Mouse (Mus musculus): ENCODE data around the gene Hist1h4i. TPM values are rescaled to one million over a fixed set of nuclear protein-coding genes. Genes with fewer than 3 reads are reported as not detected.
"Not testable (repeated sequence)": the region's sequence is repeated elsewhere in the genome, so short reads cannot be mapped to it uniquely, and the experiment has no call there.

Hist1h4i gene
- polyA plus RNA-seq (2016; fragmentation: Nextera tagmentation; extraction: Ambion mirVana), result 53.1 and 58.6 TPM in 2 replicates

GRCm38 (mm10) chr13:22041142-22041536 is at the start of gene Hist1h4i:
TSS of gene Hist1h4i (minus strand) at chr13:22041362.
- WGBS, result under 1% methylated on average over 26 of the region's 27 CpGs

GRCm38 (mm10) chr13:22084140-22084539 is 43.0 kb upstream of the Hist1h4i start, which contains the start of gene Vmn1r188:
TSS of gene Vmn1r188 (plus strand) at chr13:22084440.
- WGBS, result 93% methylated on average over 1 of the region's 1 CpGs
- DNase-seq (ENCODE audit: extremely low spot score, low spot score), result not testable (repeated sequence)

More at GRCm38 (mm10) chr13:22041142-22041536, at the start of gene Hist1h4i:
- not testable (repeated sequence) for H3K36me3 ChIP-seq (replicated peaks); H3K9me3 ChIP-seq; H3K27me3 ChIP-seq (ENCODE audit: poor library complexity, severe bottlenecking)
- Histone ChIP-seq H3K27ac (peak within 1 kb of the TSS; percentile 96), H3K4me3 (peak within 1 kb of the TSS; percentile 60), H3K4me1 (peaks cover 54% of the 10 kb centered on the region)
- DNase-seq (ENCODE audit: extremely low spot score, low spot score), result peak; percentile 94

GRCm38 (mm10) chr13:22063468-22063867 is 22.3 kb upstream of the Hist1h4i start:
- Histone ChIP-seq H3K36me3 (replicated peaks) (no peaks in the 10 kb centered on the region), H3K4me3 (no peak overlapping the region), H3K27me3 (ENCODE audit: poor library complexity, severe bottlenecking) (no peaks in the 10 kb centered on the region), H3K9me3 (no peaks in the 10 kb centered on the region), H3K4me1 (no peaks in the 10 kb centered on the region), H3K27ac (no peak overlapping the region)
- DNase-seq (ENCODE audit: extremely low spot score, low spot score), result no peak
- WGBS, result 75% methylated on average over 1 of the region's 1 CpGs

More at GRCm38 (mm10) chr13:22084140-22084539, 43.0 kb upstream of the Hist1h4i start, which contains the start of gene Vmn1r188:
- not testable (repeated sequence) for H3K9me3 ChIP-seq; H3K27ac ChIP-seq; H3K27me3 ChIP-seq (ENCODE audit: poor library complexity, severe bottlenecking); H3K4me3 ChIP-seq; H3K4me1 ChIP-seq; H3K36me3 ChIP-seq (replicated peaks)

GRCm38 (mm10) chr13:22061422-22061821 is 20.3 kb upstream of the Hist1h4i start:
- Histone ChIP-seq H3K4me1 (no peaks in the 10 kb centered on the region), H3K36me3 (replicated peaks) (no peaks in the 10 kb centered on the region)
- DNase-seq (ENCODE audit: extremely low spot score, low spot score), result no peak

GRCm38 (mm10) chr13:22053754-22054153 is 12.6 kb upstream of the Hist1h4i start:
- Histone ChIP-seq H3K4me3 (no peak overlapping the region), H3K27ac (no peak overlapping the region), H3K9me3 (no peaks in the 10 kb centered on the region), H3K36me3 (replicated peaks) (no peaks in the 10 kb centered on the region), H3K4me1 (peaks cover 20% of the 10 kb centered on the region), H3K27me3 (ENCODE audit: poor library complexity, severe bottlenecking) (no peaks in the 10 kb centered on the region)
- WGBS, result 84% methylated on average over 1 of the region's 1 CpGs
- no peak for DNase-seq (ENCODE audit: extremely low spot score, low spot score)

More at GRCm38 (mm10) chr13:22061422-22061821, 20.3 kb upstream of the Hist1h4i start:
- Histone ChIP-seq H3K9me3 (no peaks in the 10 kb centered on the region), H3K4me3 (no peak overlapping the region), H3K27ac (no peak overlapping the region), H3K27me3 (ENCODE audit: poor library complexity, severe bottlenecking) (no peaks in the 10 kb centered on the region)
- WGBS, result 86% methylated on average over 1 of the region's 1 CpGs

GRCm38 (mm10) chr13:22051523-22051859 is 10.3 kb upstream of the Hist1h4i start:
- Histone ChIP-seq H3K27ac (peak overlapping the region; percentile 88), H3K9me3 (no peaks in the 10 kb centered on the region), H3K27me3 (ENCODE audit: poor library complexity, severe bottlenecking) (no peaks in the 10 kb centered on the region), H3K36me3 (replicated peaks) (no peaks in the 10 kb centered on the region), H3K4me3 (peak overlapping the region; percentile 61), H3K4me1 (peaks cover 20% of the 10 kb centered on the region)
- DNase-seq (ENCODE audit: extremely low spot score, low spot score), result no peak
- WGBS, result 19% methylated on average over 5 of the region's 5 CpGs

GRCm38 (mm10) chr13:22050591-22051522 is 9.7 kb upstream of the Hist1h4i start:
- peak overlapping the region; percentile 88 for H3K27ac ChIP-seq
- peak overlapping the region; percentile 61 for H3K4me3 ChIP-seq
- no peaks in the 10 kb centered on the region for H3K9me3 ChIP-seq
- DNase-seq (ENCODE audit: extremely low spot score, low spot score), result peak; percentile 95
- no peaks in the 10 kb centered on the region for H3K27me3 ChIP-seq (ENCODE audit: poor library complexity, severe bottlenecking)
- H3K4me1 ChIP-seq, result peaks cover 20% of the 10 kb centered on the region
- WGBS, result under 1% methylated on average over 52 of the region's 52 CpGs
- H3K36me3 ChIP-seq (replicated peaks), result no peaks in the 10 kb centered on the region

GRCm38 (mm10) chr13:22049737-22050440 is 8.7 kb upstream of the Hist1h4i start:
- Histone ChIP-seq H3K9me3 (no peaks in the 10 kb centered on the region), H3K36me3 (replicated peaks) (no peaks in the 10 kb centered on the region), H3K4me3 (peak overlapping the region; percentile 61), H3K4me1 (peaks cover 24% of the 10 kb centered on the region), H3K27me3 (ENCODE audit: poor library complexity, severe bottlenecking) (no peaks in the 10 kb centered on the region), H3K27ac (peak overlapping the region; percentile 88)
- WGBS, result 3% methylated on average over 14 of the region's 14 CpGs
- peak; percentile 82 for DNase-seq (ENCODE audit: extremely low spot score, low spot score)

GRCm38 (mm10) chr13:22049041-22049440 is 7.9 kb upstream of the Hist1h4i start:
- H3K27ac ChIP-seq, result no peak overlapping the region
- H3K27me3 ChIP-seq (ENCODE audit: poor library complexity, severe bottlenecking), result no peaks in the 10 kb centered on the region
- H3K36me3 ChIP-seq (replicated peaks), result no peaks in the 10 kb centered on the region
- peaks cover 33% of the 10 kb centered on the region for H3K4me1 ChIP-seq
- WGBS, result 77% methylated on average over 2 of the region's 2 CpGs
- H3K9me3 ChIP-seq, result no peaks in the 10 kb centered on the region
- no peak for DNase-seq (ENCODE audit: extremely low spot score, low spot score)
- H3K4me3 ChIP-seq, result no peak overlapping the region

GRCm38 (mm10) chr13:22045311-22045710 is 4.1 kb upstream of the Hist1h4i start:
- H3K27ac ChIP-seq, result 0 out of 2 replicates have a peak overlapping the region, but pooled peaks have one; percentile 5
- H3K27me3 ChIP-seq (ENCODE audit: poor library complexity, severe bottlenecking), result no peaks in the 10 kb centered on the region
- no peak for DNase-seq (ENCODE audit: extremely low spot score, low spot score)
- H3K36me3 ChIP-seq (replicated peaks), result no peaks in the 10 kb centered on the region
- peaks cover 40% of the 10 kb centered on the region for H3K4me1 ChIP-seq
- no peaks in the 10 kb centered on the region for H3K9me3 ChIP-seq
- H3K4me3 ChIP-seq, result no peak overlapping the region
- WGBS, result 61% methylated on average over 2 of the region's 2 CpGs

- Histone ChIP-seq H3K9me3 (no peaks in the 10 kb centered on the region), H3K4me3 (peak overlapping the region; percentile 52), H3K27me3 (ENCODE audit: poor library complexity, severe bottlenecking) (no peaks in the 10 kb centered on the region), H3K27ac (0 out of 2 replicates have a peak overlapping the region, but pooled peaks have one; percentile 86), H3K36me3 (replicated peaks) (no peaks in the 10 kb centered on the region), H3K4me1 (peaks cover 40% of the 10 kb centered on the region)
- DNase-seq (ENCODE audit: extremely low spot score, low spot score), result no peak
- 83% methylated on average over 6 of the region's 6 CpGs for WGBS
These were observed 3.4 kb upstream of the Hist1h4i start for GRCm38 (mm10) chr13:22044432-22045155.

Measured in forebrain, embryonic 10.5 days (tissue).